Mouse (Mus musculus): ENCODE results near the gene Ntn3. TPM values are rescaled to one million over a fixed set of nuclear protein-coding genes. Genes with fewer than 3 reads are reported as not detected.

The Ntn3 gene
- polyA plus RNA-seq, 1 experiment from 2014 or later = 9.5 TPM

- no peaks in the 10 kb centered on the region for H3K27me3 ChIP-seq (ENCODE audit: control insufficient read depth, insufficient read depth, low read length)
- H3K4me3 ChIP-seq (ENCODE audit: low read depth, low read length) = no peak overlapping the region
- H3K36me3 ChIP-seq (ENCODE audit: control insufficient read depth, insufficient read depth, low read length) = 0 out of 2 replicates have a peak, but pooled peaks cover 2% of the 10 kb centered on the region
- no peak for DNase-seq (ENCODE audit: low spot score)
- no peak overlapping the region for H3K27ac ChIP-seq (replicated peaks; ENCODE audit: low read depth, low read length)
- ATAC-seq (ENCODE audit: insufficient number of reproducible peaks, low FRiP score, low TSS enrichment, low read depth) = no peak
- H3K4me2 ChIP-seq (ENCODE audit: low read depth, severe bottlenecking) = no peak overlapping the region
- peaks cover 1% of the 10 kb centered on the region for H3K4me1 ChIP-seq (ENCODE audit: control insufficient read depth, insufficient read depth, low read length)
- no peak overlapping the region for H3K9ac ChIP-seq (ENCODE audit: low read length)
- WGBS = 96% methylated on average over 4 of the region's 4 CpGs
- H3K9me3 ChIP-seq (ENCODE audit: control insufficient read depth, low read length) = no peaks in the 10 kb centered on the region
Observed at GRCm38 (mm10) chr17:24157526-24157925, 51.8 kb downstream of the Ntn3 start.

GRCm38 (mm10) chr17:24157121-24157520, 52.2 kb downstream of the Ntn3 start:
- Histone ChIP-seq H3K4me3 (ENCODE audit: low read depth, low read length) (no peak overlapping the region), H3K36me3 (ENCODE audit: control insufficient read depth, insufficient read depth, low read length) (0 out of 2 replicates have a peak, but pooled peaks cover 2% of the 10 kb centered on the region), H3K9ac (ENCODE audit: low read length) (no peak overlapping the region), H3K4me2 (ENCODE audit: low read depth, severe bottlenecking) (no peak overlapping the region), H3K27me3 (ENCODE audit: control insufficient read depth, insufficient read depth, low read length) (no peaks in the 10 kb centered on the region), H3K4me1 (ENCODE audit: control insufficient read depth, insufficient read depth, low read length) (peaks cover 3% of the 10 kb centered on the region; the same call in 1 of the 2 replicates), H3K27ac (replicated peaks; ENCODE audit: low read depth, low read length) (no peak overlapping the region), H3K9me3 (ENCODE audit: control insufficient read depth, low read length) (no peaks in the 10 kb centered on the region)
- DNase-seq (ENCODE audit: low spot score) (no peak), ATAC-seq (ENCODE audit: insufficient number of reproducible peaks, low FRiP score, low TSS enrichment, low read depth) (no peak)
- 95% methylated on average over 6 of the region's 6 CpGs for WGBS

DNA sequence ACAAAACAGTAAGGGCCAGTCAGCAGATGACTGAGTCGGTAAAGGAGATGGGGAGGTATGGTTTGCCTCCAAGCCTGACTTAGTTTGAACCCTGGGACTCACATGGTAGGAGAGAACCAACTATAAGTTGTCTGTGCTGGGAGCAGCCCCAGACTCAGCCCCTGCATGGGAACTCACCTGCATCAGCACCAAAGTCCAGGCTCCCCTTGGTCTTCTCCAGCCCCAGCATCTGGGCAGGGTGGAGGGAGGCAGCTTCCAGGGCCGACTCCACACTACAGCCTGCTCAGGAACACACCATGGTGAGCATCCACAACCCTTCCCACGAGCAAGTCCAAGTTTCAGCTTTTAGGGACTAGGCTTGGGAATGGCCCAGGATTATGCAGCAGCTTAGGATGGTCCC, 52.9 kb downstream of the Ntn3 start:
- DNase-seq (ENCODE audit: low spot score) (no peak), ATAC-seq (ENCODE audit: insufficient number of reproducible peaks, low FRiP score, low TSS enrichment, low read depth) (no peak)
- 0 out of 2 replicates have a peak, but pooled peaks cover 2% of the 10 kb centered on the region for H3K36me3 ChIP-seq (ENCODE audit: control insufficient read depth, insufficient read depth, low read length)
- no peak overlapping the region for H3K27ac ChIP-seq (replicated peaks; ENCODE audit: low read depth, low read length)
- peaks cover 3% of the 10 kb centered on the region; the same call in 1 of the 2 replicates for H3K4me1 ChIP-seq (ENCODE audit: control insufficient read depth, insufficient read depth, low read length)
- no peak overlapping the region for H3K9ac ChIP-seq (ENCODE audit: low read length)
- H3K9me3 ChIP-seq (ENCODE audit: control insufficient read depth, low read length) = no peaks in the 10 kb centered on the region
- WGBS = 88% methylated on average over 3 of the region's 3 CpGs
- H3K4me3 ChIP-seq (ENCODE audit: low read depth, low read length) = no peak overlapping the region
- no peak overlapping the region for H3K4me2 ChIP-seq (ENCODE audit: low read depth, severe bottlenecking)
- H3K27me3 ChIP-seq (ENCODE audit: control insufficient read depth, insufficient read depth, low read length) = no peaks in the 10 kb centered on the region

DNA sequence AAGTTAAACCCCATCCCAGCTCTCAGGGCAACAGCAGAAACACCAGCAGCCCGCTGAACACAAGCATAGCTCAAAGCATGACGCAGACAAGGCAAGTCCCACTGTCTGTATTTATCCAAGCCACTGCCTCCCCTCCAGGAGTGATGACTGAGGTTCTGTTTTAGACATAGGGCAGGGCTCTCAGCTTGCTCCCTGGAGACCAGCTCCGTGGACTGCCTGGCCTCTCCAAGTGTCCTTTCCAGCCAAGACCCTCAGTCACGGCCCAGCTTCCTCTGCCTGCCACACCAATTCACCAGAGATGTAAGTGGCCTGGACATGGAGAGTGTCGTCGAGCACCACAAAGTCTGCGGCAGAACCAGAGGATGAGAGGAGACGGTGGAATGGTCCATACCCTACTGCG, 53.6 kb downstream of the Ntn3 start:
- 92% methylated on average over 9 of the region's 9 CpGs for WGBS

DNA sequence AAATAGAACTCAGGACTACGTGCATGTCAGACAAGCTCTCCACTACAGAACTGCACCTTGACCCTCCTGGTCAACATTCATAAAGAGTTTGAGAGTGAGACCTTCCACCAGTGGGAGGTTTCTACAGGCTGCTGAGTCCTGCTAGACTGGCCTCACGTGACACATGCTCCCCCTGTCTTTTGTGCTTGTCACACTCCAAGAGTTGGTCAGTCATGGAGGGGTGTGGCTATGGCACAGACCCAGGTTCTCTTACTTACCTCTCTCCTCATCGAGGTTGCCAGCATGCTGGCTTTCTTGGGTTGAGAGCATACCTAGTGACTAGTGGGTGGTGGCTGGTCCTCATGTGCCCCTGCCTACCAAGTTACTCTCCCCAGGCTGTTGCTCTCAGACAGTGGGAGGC, 54.9 kb downstream of the Ntn3 start:
- Histone ChIP-seq H3K27ac (replicated peaks; ENCODE audit: low read depth, low read length) (no peak overlapping the region), H3K27me3 (ENCODE audit: control insufficient read depth, insufficient read depth, low read length) (no peaks in the 10 kb centered on the region), H3K9me3 (ENCODE audit: control insufficient read depth, low read length) (no peaks in the 10 kb centered on the region), H3K4me3 (ENCODE audit: low read depth, low read length) (no peak overlapping the region), H3K36me3 (ENCODE audit: control insufficient read depth, insufficient read depth, low read length) (0 out of 2 replicates have a peak, but pooled peaks cover 2% of the 10 kb centered on the region), H3K4me2 (ENCODE audit: low read depth, severe bottlenecking) (no peak overlapping the region), H3K4me1 (ENCODE audit: control insufficient read depth, insufficient read depth, low read length) (peaks cover 3% of the 10 kb centered on the region; the same call in 1 of the 2 replicates), H3K9ac (ENCODE audit: low read length) (no peak overlapping the region)
- WGBS = 74% methylated on average over 3 of the region's 3 CpGs
- DNase-seq (ENCODE audit: low spot score) = no peak
- ATAC-seq (ENCODE audit: insufficient number of reproducible peaks, low FRiP score, low TSS enrichment, low read depth) = no peak

More for the DNA sequence above, 53.6 kb downstream of the Ntn3 start:
- Histone ChIP-seq H3K4me3 (ENCODE audit: low read depth, low read length) (no peak overlapping the region), H3K36me3 (ENCODE audit: control insufficient read depth, insufficient read depth, low read length) (0 out of 2 replicates have a peak, but pooled peaks cover 2% of the 10 kb centered on the region), H3K9ac (ENCODE audit: low read length) (no peak overlapping the region), H3K4me2 (ENCODE audit: low read depth, severe bottlenecking) (no peak overlapping the region), H3K27ac (replicated peaks; ENCODE audit: low read depth, low read length) (no peak overlapping the region), H3K9me3 (ENCODE audit: control insufficient read depth, low read length) (no peaks in the 10 kb centered on the region), H3K27me3 (ENCODE audit: control insufficient read depth, insufficient read depth, low read length) (no peaks in the 10 kb centered on the region), H3K4me1 (ENCODE audit: control insufficient read depth, insufficient read depth, low read length) (peaks cover 3% of the 10 kb centered on the region; the same call in 1 of the 2 replicates)
- no peak for ATAC-seq (ENCODE audit: insufficient number of reproducible peaks, low FRiP score, low TSS enrichment, low read depth)
- DNase-seq (ENCODE audit: low spot score) = no peak

Small RNAs within 50 kb of the gene (microRNA-seq; reads per million reads assigned to microRNA genes)
- gene Mir5134 (1.5 reads per million), gene Mir6965 (not detected)

Other genes starting within 250 kb of the Ntn3 start
- gene Prss30, start 229.0 kb downstream of the Ntn3 start, polyA plus RNA-seq (2014; fragmentation: Nextera tagmentation; extraction: Ambion mirVana) = not detected in 2 replicates
- 0.99 and 1.4 TPM in 2 replicates for gene Prss22, start 211.4 kb downstream of the Ntn3 start, polyA plus RNA-seq (2014; fragmentation: Nextera tagmentation; extraction: Ambion mirVana)
- 0.20 and 0.27 TPM in 2 replicates for gene Prss27, start 171.4 kb downstream of the Ntn3 start, polyA plus RNA-seq (2014; fragmentation: Nextera tagmentation; extraction: Ambion mirVana)
- gene Kctd5, start 136.0 kb downstream of the Ntn3 start, polyA plus RNA-seq (2014; fragmentation: Nextera tagmentation; extraction: Ambion mirVana) = 89.6 and 91.3 TPM in 2 replicates
- gene Pdpk1, start 58.6 kb downstream of the Ntn3 start, polyA plus RNA-seq (2014; fragmentation: Nextera tagmentation; extraction: Ambion mirVana) = 35.5 and 36.5 TPM in 2 replicates
- gene Amdhd2, start 45.8 kb downstream of the Ntn3 start, polyA plus RNA-seq (2014; fragmentation: Nextera tagmentation; extraction: Ambion mirVana) = 32.6 and 37.8 TPM in 2 replicates
- 391 and 434 TPM in 2 replicates for gene Atp6v0c, start 39.8 kb downstream of the Ntn3 start, polyA plus RNA-seq (2014; fragmentation: Nextera tagmentation; extraction: Ambion mirVana)
- 5.0 and 5.2 TPM in 2 replicates for gene Tbc1d24, start 4.0 kb downstream of the Ntn3 start, polyA plus RNA-seq (2014; fragmentation: Nextera tagmentation; extraction: Ambion mirVana)
- gene Tedc2, start 11.3 kb upstream of the Ntn3 start, polyA plus RNA-seq (2014; fragmentation: Nextera tagmentation; extraction: Ambion mirVana) = 21.9 and 23.4 TPM in 2 replicates
- gene Ccnf, start 42.0 kb upstream of the Ntn3 start, polyA plus RNA-seq (2014; fragmentation: Nextera tagmentation; extraction: Ambion mirVana) = 103 and 108 TPM in 2 replicates
- gene Abca17, start 141.5 kb upstream of the Ntn3 start, polyA plus RNA-seq (2014; fragmentation: Nextera tagmentation; extraction: Ambion mirVana) = not detected in 2 replicates
- 3.0 and 4.0 TPM in 2 replicates for gene Abca3, start 142.4 kb upstream of the Ntn3 start, polyA plus RNA-seq (2014; fragmentation: Nextera tagmentation; extraction: Ambion mirVana)
- 409 and 410 TPM in 2 replicates for gene Rnps1, start 205.0 kb upstream of the Ntn3 start, polyA plus RNA-seq (2014; fragmentation: Nextera tagmentation; extraction: Ambion mirVana)
- gene Eci1, start 217.1 kb upstream of the Ntn3 start, polyA plus RNA-seq (2014; fragmentation: Nextera tagmentation; extraction: Ambion mirVana) = 90.0 and 91.7 TPM in 2 replicates
- gene Dnase1l2, start 233.6 kb upstream of the Ntn3 start, polyA plus RNA-seq (2014; fragmentation: Nextera tagmentation; extraction: Ambion mirVana) = 1.7 and 2.4 TPM in 2 replicates